Mouse (Mus musculus): ENCODE data around the gene Kremen2. TPM values are rescaled to one million over a fixed set of nuclear protein-coding genes. Genes with fewer than 3 reads are reported as not detected.

The Kremen2 gene
- polyA plus RNA-seq, 1 experiment from 2014 or later = 2.8 TPM

DNA sequence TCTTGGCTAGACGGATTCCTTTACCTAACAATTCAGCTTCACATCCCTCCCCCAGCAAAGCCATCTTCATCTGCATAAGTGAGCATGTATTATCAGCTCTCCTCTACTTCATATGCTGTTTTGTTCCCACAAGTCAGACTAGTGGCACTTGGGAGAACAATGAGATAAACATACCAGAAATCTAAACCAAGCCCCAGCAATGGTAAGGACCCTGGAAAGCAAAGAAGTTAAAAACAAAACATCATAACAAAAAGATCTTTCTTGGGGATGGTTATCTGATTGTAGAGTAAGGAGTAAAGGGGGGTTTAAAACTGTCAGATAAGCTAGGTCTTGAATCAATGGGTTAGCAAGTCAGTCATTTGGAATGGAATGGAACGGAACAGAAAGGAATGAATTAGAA, 24.9 kb upstream of the Kremen2 start:
- Histone ChIP-seq H3K4me2 (replicated peaks; ENCODE audit: low read depth) (peak overlapping the region; percentile 90), H3K9me3 (ENCODE audit: control insufficient read depth) (no peaks in the 10 kb centered on the region), H3K27ac (ENCODE audit: low read depth, low read length) (no peak overlapping the region), H3K9ac (ENCODE audit: low read depth, low read length) (peak overlapping the region; percentile 80; the same call in 1 of the 2 replicates), H3K4me3 (ENCODE audit: low read depth, low read length) (peak overlapping the region; percentile 91), H3K4me1 (replicated peaks; ENCODE audit: control insufficient read depth, insufficient read depth, low read length) (no peaks in the 10 kb centered on the region), H3K36me3 (ENCODE audit: control insufficient read depth, insufficient read depth) (no peaks in the 10 kb centered on the region), H3K27me3 (replicated peaks; ENCODE audit: control insufficient read depth, insufficient read depth, low read length) (no peaks in the 10 kb centered on the region)
- no peak for ATAC-seq
- WGBS = 41% methylated on average over 2 of the region's 2 CpGs
- no peak for TF ChIP-seq CTCF (IDR thresholded peaks at IDR 0.05; ENCODE audit: low read depth)

DNA sequence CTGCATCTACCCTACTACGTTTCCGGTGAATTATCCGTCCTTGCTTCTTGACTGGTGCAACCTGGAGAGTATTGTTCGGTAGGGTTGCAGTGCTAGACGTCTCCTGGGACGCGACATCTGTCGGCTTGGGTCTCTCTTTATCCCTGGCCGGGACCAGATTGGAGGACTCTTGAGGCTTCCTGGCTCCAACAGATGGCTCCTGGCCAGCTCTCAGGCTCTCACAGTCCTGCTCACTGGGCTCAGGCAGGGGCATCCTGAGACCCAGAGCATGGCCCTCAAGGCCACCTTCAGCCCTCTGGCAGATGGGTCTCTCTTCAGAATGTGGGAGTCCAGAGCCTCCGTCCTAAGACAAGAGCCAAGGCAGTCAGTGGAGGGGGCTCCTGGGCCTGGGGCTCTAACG, 17.3 kb upstream of the Kremen2 start:
- no peak overlapping the region for H3K4me3 ChIP-seq (ENCODE audit: low read depth, low read length)
- no peaks in the 10 kb centered on the region for H3K9me3 ChIP-seq (ENCODE audit: control insufficient read depth)
- H3K4me2 ChIP-seq (replicated peaks; ENCODE audit: low read depth) = no peak overlapping the region
- no peak for ATAC-seq
- TF ChIP-seq CTCF (IDR thresholded peaks at IDR 0.05; ENCODE audit: low read depth) = no peak
- no peaks in the 10 kb centered on the region for H3K27me3 ChIP-seq (replicated peaks; ENCODE audit: control insufficient read depth, insufficient read depth, low read length)
- H3K36me3 ChIP-seq (ENCODE audit: control insufficient read depth, insufficient read depth) = peaks cover 22% of the 10 kb centered on the region
- no peak overlapping the region for H3K27ac ChIP-seq (ENCODE audit: low read depth, low read length)
- H3K4me1 ChIP-seq (replicated peaks; ENCODE audit: control insufficient read depth, insufficient read depth, low read length) = no peaks in the 10 kb centered on the region
- 87% methylated on average over 11 of the region's 11 CpGs for WGBS
- H3K9ac ChIP-seq (ENCODE audit: low read depth, low read length) = no peak overlapping the region

DNA sequence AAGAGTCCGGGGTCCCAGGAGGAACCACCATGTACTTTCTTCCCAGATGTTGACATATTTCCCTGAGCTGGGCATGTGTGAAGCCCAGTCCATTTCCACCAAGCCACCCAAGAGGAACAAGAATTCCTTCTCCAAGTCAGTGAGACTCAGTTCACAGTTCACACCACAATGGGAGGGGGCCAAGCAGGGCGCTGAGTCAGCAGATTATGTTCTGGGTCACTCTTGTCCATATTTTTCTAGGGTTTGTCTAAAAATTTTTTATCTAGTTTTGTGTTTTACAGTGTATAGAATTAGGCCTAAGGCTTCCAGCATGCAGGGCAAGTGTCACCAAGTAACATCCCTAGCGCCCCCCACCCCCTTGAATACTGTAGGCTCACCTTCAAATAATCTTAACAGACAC, 15.5 kb upstream of the Kremen2 start:
- TF ChIP-seq CTCF (IDR thresholded peaks at IDR 0.05; ENCODE audit: low read depth) = no peak
- WGBS = 99% methylated on average over 3 of the region's 3 CpGs

DNA sequence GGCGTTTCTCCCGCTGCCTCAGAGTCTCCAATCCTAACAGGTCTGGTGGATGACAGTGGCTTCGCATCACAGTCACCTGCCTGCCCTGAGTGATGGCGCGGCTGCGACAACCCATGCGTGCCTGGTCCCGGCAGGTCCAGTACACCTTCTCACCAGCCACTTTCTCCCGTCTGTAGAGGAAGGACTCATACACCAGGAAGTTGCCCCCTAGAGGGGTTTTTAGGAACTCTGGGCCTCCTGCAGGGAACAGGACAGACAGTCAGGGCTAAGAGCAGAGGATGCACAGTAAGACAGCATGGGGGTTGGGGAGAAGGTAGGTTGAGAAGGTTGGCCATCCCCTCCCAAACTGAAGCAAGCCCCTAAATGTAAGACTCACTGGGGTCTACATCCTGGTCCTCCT, 14.6 kb upstream of the Kremen2 start:
- H3K36me3 ChIP-seq (ENCODE audit: control insufficient read depth, insufficient read depth) = peaks cover 48% of the 10 kb centered on the region
- H3K4me3 ChIP-seq (ENCODE audit: low read depth, low read length) = no peak overlapping the region
- 96% methylated on average over 9 of the region's 9 CpGs for WGBS

More for the DNA sequence above, 15.5 kb upstream of the Kremen2 start:
- Histone ChIP-seq H3K9me3 (ENCODE audit: control insufficient read depth) (no peaks in the 10 kb centered on the region), H3K27me3 (replicated peaks; ENCODE audit: control insufficient read depth, insufficient read depth, low read length) (no peaks in the 10 kb centered on the region), H3K4me1 (replicated peaks; ENCODE audit: control insufficient read depth, insufficient read depth, low read length) (no peaks in the 10 kb centered on the region), H3K27ac (ENCODE audit: low read depth, low read length) (no peak overlapping the region), H3K4me3 (ENCODE audit: low read depth, low read length) (no peak overlapping the region), H3K36me3 (ENCODE audit: control insufficient read depth, insufficient read depth) (peaks cover 40% of the 10 kb centered on the region), H3K9ac (ENCODE audit: low read depth, low read length) (no peak overlapping the region), H3K4me2 (replicated peaks; ENCODE audit: low read depth) (no peak overlapping the region)
- no peak for ATAC-seq

DNA sequence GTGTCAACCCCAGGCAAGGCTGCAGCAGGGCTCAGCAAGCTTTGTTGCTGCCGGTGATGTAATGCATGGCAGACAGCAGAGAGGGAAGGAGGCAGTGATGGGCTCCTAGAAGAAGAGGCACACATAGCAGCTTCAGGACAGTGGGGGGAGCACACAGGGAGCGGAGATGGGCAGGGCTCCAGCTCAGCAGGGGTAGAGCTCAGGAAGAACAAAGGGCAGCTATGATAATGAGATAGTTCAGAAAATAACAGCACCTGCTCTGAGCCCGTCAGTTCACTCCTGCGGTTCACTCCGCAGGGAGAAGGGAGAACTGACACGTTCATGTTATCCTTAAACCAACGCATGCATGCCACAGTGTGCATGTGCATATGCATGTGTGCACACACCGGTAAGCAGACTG, 13.2 kb upstream of the Kremen2 start:
- no peak overlapping the region for H3K9ac ChIP-seq (ENCODE audit: low read depth, low read length)
- H3K4me3 ChIP-seq (ENCODE audit: low read depth, low read length) = no peak overlapping the region
- no peak for TF ChIP-seq CTCF (IDR thresholded peaks at IDR 0.05; ENCODE audit: low read depth)
- no peaks in the 10 kb centered on the region for H3K9me3 ChIP-seq (ENCODE audit: control insufficient read depth)
- no peaks in the 10 kb centered on the region for H3K4me1 ChIP-seq (replicated peaks; ENCODE audit: control insufficient read depth, insufficient read depth, low read length)
- no peaks in the 10 kb centered on the region for H3K27me3 ChIP-seq (replicated peaks; ENCODE audit: control insufficient read depth, insufficient read depth, low read length)
- H3K27ac ChIP-seq (ENCODE audit: low read depth, low read length) = no peak overlapping the region
- no peak overlapping the region for H3K4me2 ChIP-seq (replicated peaks; ENCODE audit: low read depth)
- peaks cover 48% of the 10 kb centered on the region for H3K36me3 ChIP-seq (ENCODE audit: control insufficient read depth, insufficient read depth)
- ATAC-seq = no peak
- WGBS = 70% methylated on average over 8 of the region's 8 CpGs

More for the DNA sequence above, 14.6 kb upstream of the Kremen2 start:
- Histone ChIP-seq H3K27me3 (replicated peaks; ENCODE audit: control insufficient read depth, insufficient read depth, low read length) (no peaks in the 10 kb centered on the region), H3K27ac (ENCODE audit: low read depth, low read length) (no peak overlapping the region), H3K9me3 (ENCODE audit: control insufficient read depth) (no peaks in the 10 kb centered on the region), H3K4me1 (replicated peaks; ENCODE audit: control insufficient read depth, insufficient read depth, low read length) (no peaks in the 10 kb centered on the region), H3K4me2 (replicated peaks; ENCODE audit: low read depth) (no peak overlapping the region), H3K9ac (ENCODE audit: low read depth, low read length) (no peak overlapping the region)
- no peak for ATAC-seq
- TF ChIP-seq CTCF (IDR thresholded peaks at IDR 0.05; ENCODE audit: low read depth) = no peak

DNA sequence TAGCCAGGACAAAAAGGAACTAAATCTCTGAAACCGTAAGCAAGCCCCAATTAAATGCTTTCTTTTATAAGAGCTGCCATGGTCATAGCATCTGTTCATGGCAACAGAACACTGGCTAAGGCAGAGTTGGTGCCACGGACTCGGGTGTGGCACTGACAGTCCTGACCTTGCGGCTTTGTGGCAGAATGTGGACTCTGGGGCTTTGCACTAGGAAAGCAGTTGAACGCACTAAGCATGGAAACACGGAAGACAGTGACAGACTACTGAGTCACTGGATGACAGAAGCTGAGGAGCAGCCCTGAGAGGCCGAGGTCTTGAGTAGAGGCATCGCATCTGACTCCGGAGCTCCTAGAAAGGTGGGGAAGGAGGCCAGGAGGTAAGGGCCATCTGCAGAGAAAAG, 11.9 kb upstream of the Kremen2 start:
- no peak overlapping the region for H3K27ac ChIP-seq (ENCODE audit: low read depth, low read length)
- no peak for TF ChIP-seq CTCF (IDR thresholded peaks at IDR 0.05; ENCODE audit: low read depth)
- no peak overlapping the region for H3K4me2 ChIP-seq (replicated peaks; ENCODE audit: low read depth)
- H3K9me3 ChIP-seq (ENCODE audit: control insufficient read depth) = no peaks in the 10 kb centered on the region
- WGBS = 88% methylated on average over 9 of the region's 9 CpGs
- H3K36me3 ChIP-seq (ENCODE audit: control insufficient read depth, insufficient read depth) = peaks cover 60% of the 10 kb centered on the region
- H3K4me1 ChIP-seq (replicated peaks; ENCODE audit: control insufficient read depth, insufficient read depth, low read length) = no peaks in the 10 kb centered on the region
- ATAC-seq = no peak
- H3K27me3 ChIP-seq (replicated peaks; ENCODE audit: control insufficient read depth, insufficient read depth, low read length) = no peaks in the 10 kb centered on the region
- no peak overlapping the region for H3K4me3 ChIP-seq (ENCODE audit: low read depth, low read length)
- no peak overlapping the region for H3K9ac ChIP-seq (ENCODE audit: low read depth, low read length)

DNA sequence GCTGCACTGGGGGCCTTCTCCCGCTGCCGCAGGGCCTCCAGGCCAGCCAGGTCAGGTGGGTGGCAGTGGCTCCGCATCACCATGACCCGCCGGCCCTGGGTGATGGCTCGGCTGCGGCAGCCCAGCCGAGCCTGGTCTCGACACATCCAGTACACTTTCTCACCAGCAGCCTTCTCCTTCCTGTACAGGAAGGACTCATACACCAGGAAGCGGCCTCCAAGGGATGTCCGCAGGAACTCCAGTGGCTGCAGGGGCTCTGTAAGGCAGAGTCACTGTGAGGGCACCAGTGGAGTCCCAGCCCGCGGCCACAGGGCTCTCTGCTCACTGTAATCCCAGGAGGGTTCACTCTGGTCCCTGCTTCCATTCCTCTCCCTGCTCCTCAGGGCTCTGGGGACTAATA, 10.1 kb upstream of the Kremen2 start:
- Histone ChIP-seq H3K27me3 (replicated peaks; ENCODE audit: control insufficient read depth, insufficient read depth, low read length) (no peaks in the 10 kb centered on the region), H3K4me1 (replicated peaks; ENCODE audit: control insufficient read depth, insufficient read depth, low read length) (no peaks in the 10 kb centered on the region), H3K36me3 (ENCODE audit: control insufficient read depth, insufficient read depth) (peaks cover 70% of the 10 kb centered on the region), H3K4me3 (ENCODE audit: low read depth, low read length) (no peak overlapping the region), H3K4me2 (replicated peaks; ENCODE audit: low read depth) (no peak overlapping the region), H3K9ac (ENCODE audit: low read depth, low read length) (no peak overlapping the region), H3K27ac (ENCODE audit: low read depth, low read length) (no peak overlapping the region), H3K9me3 (ENCODE audit: control insufficient read depth) (no peaks in the 10 kb centered on the region)
- TF ChIP-seq CTCF (IDR thresholded peaks at IDR 0.05; ENCODE audit: low read depth) = no peak
- WGBS = 84% methylated on average over 13 of the region's 13 CpGs
- ATAC-seq = no peak
